Mouse (Mus musculus): ENCODE measurements around the gene Ccdc51. TPM values are rescaled to one million over a fixed set of nuclear protein-coding genes. Genes with fewer than 3 reads are reported as not detected.

Gene Ccdc51
- polyA plus RNA-seq, 1 experiment, result 12.4 TPM

GRCm38 (mm10) chr9:109058006-109058765 is 24.1 kb upstream of the Ccdc51 start:
- no peaks in the 10 kb centered on the region for H3K79me3 ChIP-seq (ENCODE audit: low read depth)
- H3K27me3 ChIP-seq (ENCODE audit: control insufficient read depth, insufficient read depth, insufficient read length), result no peaks in the 10 kb centered on the region
- H3K4me3 ChIP-seq (ENCODE audit: insufficient read depth, poor library complexity, severe bottlenecking), result no peak overlapping the region
- H3K79me2 ChIP-seq (ENCODE audit: control insufficient read depth, insufficient read depth), result peaks cover 7% of the 10 kb centered on the region
- H3ac ChIP-seq (ENCODE audit: control insufficient read depth, insufficient read length, low read depth), result peak overlapping the region; percentile 59
- H3K36me3 ChIP-seq (ENCODE audit: control insufficient read depth, insufficient read depth), result peaks cover 27% of the 10 kb centered on the region
- TF ChIP-seq FOSL1 (IDR thresholded peaks at IDR 0.05; ENCODE audit: insufficient read depth, low read length, poor library complexity, severe bottlenecking) (no peak), CTCF (IDR thresholded peaks at IDR 0.05; ENCODE audit: control insufficient read depth, insufficient read depth, insufficient read length) (no peak), MYOD1 (IDR thresholded peaks at IDR 0.05; ENCODE audit: control insufficient read depth, insufficient read length, low read depth) (no peak), CEBPB (IDR thresholded peaks at IDR 0.05; ENCODE audit: low read depth) (no peak), MAX (IDR thresholded peaks at IDR 0.05) (no peak), MYOG (IDR thresholded peaks at IDR 0.05; ENCODE audit: control insufficient read depth, extremely low read depth, insufficient read length) (no peak), USF1 (IDR thresholded peaks at IDR 0.05; ENCODE audit: low read depth) (no peak)

GRCm38 (mm10) chr9:109059136-109059903 is 23.0 kb upstream of the Ccdc51 start, which contains the start of gene Trex1:
TSS of gene Trex1 (minus strand) at chr9:109059734.
- H3K36me3 ChIP-seq (ENCODE audit: control insufficient read depth, insufficient read depth), result peaks cover 37% of the 10 kb centered on the region
- no peaks in the 10 kb centered on the region for H3K79me3 ChIP-seq (ENCODE audit: low read depth)
- H3K27me3 ChIP-seq (ENCODE audit: control insufficient read depth, insufficient read depth, insufficient read length), result no peaks in the 10 kb centered on the region
- H3ac ChIP-seq (ENCODE audit: control insufficient read depth, insufficient read length, low read depth), result peak within 1 kb of the TSS; percentile 59
- peak; percentile 30 for TF ChIP-seq MAX (IDR thresholded peaks at IDR 0.05)
- TF ChIP-seq CEBPB (IDR thresholded peaks at IDR 0.05; ENCODE audit: low read depth), result no peak
- peak; percentile 81 for TF ChIP-seq CTCF (IDR thresholded peaks at IDR 0.05; ENCODE audit: control insufficient read depth, insufficient read depth, insufficient read length)
- peak within 1 kb of the TSS; percentile 21 for H3K4me3 ChIP-seq (ENCODE audit: insufficient read depth, poor library complexity, severe bottlenecking)
- peaks cover 7% of the 10 kb centered on the region for H3K79me2 ChIP-seq (ENCODE audit: control insufficient read depth, insufficient read depth)

GRCm38 (mm10) chr9:109060184-109060897 is 22.0 kb upstream of the Ccdc51 start:
- Histone ChIP-seq H3K36me3 (ENCODE audit: control insufficient read depth, insufficient read depth) (peaks cover 43% of the 10 kb centered on the region), H3K27me3 (ENCODE audit: control insufficient read depth, insufficient read depth, insufficient read length) (no peaks in the 10 kb centered on the region), H3K79me2 (ENCODE audit: control insufficient read depth, insufficient read depth) (peaks cover 6% of the 10 kb centered on the region), H3K4me3 (ENCODE audit: insufficient read depth, poor library complexity, severe bottlenecking) (no peak overlapping the region), H3ac (ENCODE audit: control insufficient read depth, insufficient read length, low read depth) (peak overlapping the region; percentile 40), H3K79me3 (ENCODE audit: low read depth) (no peaks in the 10 kb centered on the region)
- TF ChIP-seq CTCF (IDR thresholded peaks at IDR 0.05; ENCODE audit: control insufficient read depth, insufficient read depth, insufficient read length) (no peak), FOSL1 (IDR thresholded peaks at IDR 0.05; ENCODE audit: insufficient read depth, low read length, poor library complexity, severe bottlenecking) (no peak), MYOG (IDR thresholded peaks at IDR 0.05; ENCODE audit: control insufficient read depth, extremely low read depth, insufficient read length) (no peak), MAX (IDR thresholded peaks at IDR 0.05) (no peak), USF1 (IDR thresholded peaks at IDR 0.05; ENCODE audit: low read depth) (no peak), CEBPB (IDR thresholded peaks at IDR 0.05; ENCODE audit: low read depth) (no peak), MYOD1 (IDR thresholded peaks at IDR 0.05; ENCODE audit: control insufficient read depth, insufficient read length, low read depth) (no peak)

- Histone ChIP-seq H3K27me3 (ENCODE audit: control insufficient read depth, insufficient read depth, insufficient read length) (no peaks in the 10 kb centered on the region), H3K79me3 (ENCODE audit: low read depth) (no peaks in the 10 kb centered on the region), H3K4me3 (ENCODE audit: insufficient read depth, poor library complexity, severe bottlenecking) (no peak overlapping the region), H3K79me2 (ENCODE audit: control insufficient read depth, insufficient read depth) (peaks cover under 1% of the 10 kb centered on the region), H3K36me3 (ENCODE audit: control insufficient read depth, insufficient read depth) (peaks cover 48% of the 10 kb centered on the region), H3ac (ENCODE audit: control insufficient read depth, insufficient read length, low read depth) (no peak overlapping the region)
- TF ChIP-seq MYOG (IDR thresholded peaks at IDR 0.05; ENCODE audit: control insufficient read depth, extremely low read depth, insufficient read length) (no peak), MAX (IDR thresholded peaks at IDR 0.05) (no peak), CEBPB (IDR thresholded peaks at IDR 0.05; ENCODE audit: low read depth) (no peak), CTCF (IDR thresholded peaks at IDR 0.05; ENCODE audit: control insufficient read depth, insufficient read depth, insufficient read length) (no peak), USF1 (IDR thresholded peaks at IDR 0.05; ENCODE audit: low read depth) (no peak), MYOD1 (IDR thresholded peaks at IDR 0.05; ENCODE audit: control insufficient read depth, insufficient read length, low read depth) (no peak), FOSL1 (IDR thresholded peaks at IDR 0.05; ENCODE audit: insufficient read depth, low read length, poor library complexity, severe bottlenecking) (no peak)
Observed at GRCm38 (mm10) chr9:109060898-109061295, 21.4 kb upstream of the Ccdc51 start.

- Histone ChIP-seq H3K27me3 (ENCODE audit: control insufficient read depth, insufficient read depth, insufficient read length) (no peaks in the 10 kb centered on the region), H3K4me3 (ENCODE audit: insufficient read depth, poor library complexity, severe bottlenecking) (no peak overlapping the region), H3K79me3 (ENCODE audit: low read depth) (peaks cover 7% of the 10 kb centered on the region), H3ac (ENCODE audit: control insufficient read depth, insufficient read length, low read depth) (no peak overlapping the region), H3K36me3 (ENCODE audit: control insufficient read depth, insufficient read depth) (peaks cover 70% of the 10 kb centered on the region), H3K79me2 (ENCODE audit: control insufficient read depth, insufficient read depth) (peaks cover 21% of the 10 kb centered on the region)
- TF ChIP-seq MYOD1 (IDR thresholded peaks at IDR 0.05; ENCODE audit: control insufficient read depth, insufficient read length, low read depth), result no peak
- TF ChIP-seq FOSL1 (IDR thresholded peaks at IDR 0.05; ENCODE audit: insufficient read depth, low read length, poor library complexity, severe bottlenecking), result no peak
- no peak for TF ChIP-seq CEBPB (IDR thresholded peaks at IDR 0.05; ENCODE audit: low read depth)
- TF ChIP-seq USF1 (IDR thresholded peaks at IDR 0.05; ENCODE audit: low read depth), result no peak
- no peak for TF ChIP-seq MYOG (IDR thresholded peaks at IDR 0.05; ENCODE audit: control insufficient read depth, extremely low read depth, insufficient read length)
- no peak for TF ChIP-seq CTCF (IDR thresholded peaks at IDR 0.05; ENCODE audit: control insufficient read depth, insufficient read depth, insufficient read length)
- TF ChIP-seq MAX (IDR thresholded peaks at IDR 0.05), result no peak
Observed at GRCm38 (mm10) chr9:109068095-109068735, 14.1 kb upstream of the Ccdc51 start.
